Mouse (Mus musculus) embryo, embryonic 11 days (tissue): ENCODE data around the gene Gpsm3.
A peak's percentile ranks its signal among the peaks of the same experiment; 100 is the strongest.

Source experiments
- DNase-seq: peaks from one replicate; pipeline ENCODE4 v3.0.0-alpha.2; 2015

The Gpsm3 gene

GRCm38 (mm10) chr17:34631647-34632046 is 42.0 kb downstream of the Gpsm3 start:
- DNase-seq, result no peak

- peak; percentile 63 for DNase-seq
Measured at GRCm38 (mm10) chr17:34632261-34632691, 42.7 kb downstream of the Gpsm3 start.

GRCm38 (mm10) chr17:34635671-34636070 is 46.1 kb downstream of the Gpsm3 start:
- DNase-seq, result no peak

- no peak for DNase-seq
Measured at GRCm38 (mm10) chr17:34637459-34637858, 47.9 kb downstream of the Gpsm3 start.

- no peak for DNase-seq
Measured at GRCm38 (mm10) chr17:34639461-34640255, 50.1 kb downstream of the Gpsm3 start.

- DNase-seq, result peak; percentile 74
Measured at GRCm38 (mm10) chr17:34640778-34641601, 51.4 kb downstream of the Gpsm3 start.
